Mouse (Mus musculus) lung, adult 2 months (tissue): ENCODE results near the gene Tmem107. TPM values are rescaled to one million over a fixed set of nuclear protein-coding genes. Genes with fewer than 3 reads are reported as not detected.
A peak's percentile ranks its signal among the peaks of the same experiment; 100 is the strongest.

Source experiments
- DNase-seq: peaks from one replicate; pipeline ENCODE4 v3.0.0; 2022
- H3K4me1 ChIP-seq: fragments of 200-500 bp; 2 replicates; pipeline ENCODE4 v1.6.1; 2011; ENCODE audit warnings: low read length; ENCODE audit not compliant: control insufficient read depth, insufficient read depth
- H3K4me3 ChIP-seq: fragments of 200-500 bp; replicated peaks from 2 replicates; pipeline ENCODE3; 2011; ENCODE audit warnings: low read depth, mild to moderate bottlenecking, control low read depth, low read length; ENCODE audit errors: extremely low read depth
- CTCF ChIP-seq: fragments of 200-500 bp; IDR thresholded peaks from 2 replicates; pipeline ENCODE4 v1.5.1; 2011; ENCODE audit warnings: mild to moderate bottlenecking, low read length, control low read depth; ENCODE audit not compliant: insufficient read depth
- POLR2A ChIP-seq: fragments of 200-500 bp; IDR thresholded peaks from 2 replicates; pipeline ENCODE4 v1.6.1; 2011; ENCODE audit warnings: low read depth, mild to moderate bottlenecking, control low read depth, low read length, borderline replicate concordance; ENCODE audit errors: extremely low read depth
- WGBS: fragments of 180-500 bp; shearing (Covaris S2); methylation state at CpG from one replicate; pipeline ENCODE4 v1.1.7; 2018; 5-methylcytosine and 5-hydroxymethylcytosine counted together
- polyA plus RNA-seq: library from polyadenylated mRNA; depleted of rRNA; stranded (reverse); fragments of >200 nt; gene quantifications from 2 replicates; pipeline ENCODE4 v1.2.3, GENCODE M21; 2012

Gene Tmem107
- polyA plus RNA-seq, 1 experiment, result 69.8 TPM

- peaks cover 19% of the 10 kb centered on the region for H3K4me1 ChIP-seq
- peak; percentile 81 for DNase-seq
- under 1% methylated on average over 31 of the region's 31 CpGs for WGBS
Measured at GRCm38 (mm10) chr11:69063413-69064201, 7.0 kb upstream of the Tmem107 start.

GRCm38 (mm10) chr11:69064259-69065133 is 6.1 kb upstream of the Tmem107 start:
- H3K4me3 ChIP-seq, result peak overlapping the region; percentile 90
- WGBS, result 67% methylated on average over 9 of the region's 9 CpGs

More at GRCm38 (mm10) chr11:69063413-69064201, 7.0 kb upstream of the Tmem107 start:
- TF ChIP-seq CTCF (no peak), POLR2A (peak; percentile 40; the same call in 1 of the 2 replicates)
- H3K4me3 ChIP-seq, result peak overlapping the region; percentile 90

GRCm38 (mm10) chr11:69065394-69065925 is 5.1 kb upstream of the Tmem107 start:
- WGBS, result 73% methylated on average over 3 of the region's 3 CpGs
- DNase-seq, result no peak
- peaks cover 19% of the 10 kb centered on the region for H3K4me1 ChIP-seq
- TF ChIP-seq CTCF, result no peak
- no peak for TF ChIP-seq POLR2A
- H3K4me3 ChIP-seq, result no peak overlapping the region

More at GRCm38 (mm10) chr11:69064259-69065133, 6.1 kb upstream of the Tmem107 start:
- H3K4me1 ChIP-seq, result peaks cover 19% of the 10 kb centered on the region
- no peak for DNase-seq
- no peak for TF ChIP-seq CTCF
- TF ChIP-seq POLR2A, result no peak

GRCm38 (mm10) chr11:69066163-69066861 is 4.3 kb upstream of the Tmem107 start:
- TF ChIP-seq CTCF, result no peak
- TF ChIP-seq POLR2A, result no peak
- Histone ChIP-seq H3K4me1 (peaks cover 18% of the 10 kb centered on the region), H3K4me3 (peak overlapping the region; percentile 3)
- DNase-seq, result no peak
- WGBS, result 7% methylated on average over 29 of the region's 29 CpGs

GRCm38 (mm10) chr11:69066956-69067355 is 3.6 kb upstream of the Tmem107 start:
- TF ChIP-seq POLR2A, result no peak
- TF ChIP-seq CTCF, result peak; percentile 81
- WGBS, result 6% methylated on average over 8 of the region's 8 CpGs
- DNase-seq, result peak; percentile 85
- Histone ChIP-seq H3K4me3 (no peak overlapping the region), H3K4me1 (peaks cover 16% of the 10 kb centered on the region)

GRCm38 (mm10) chr11:69067601-69068000 is 3.0 kb upstream of the Tmem107 start:
- WGBS, result 28% methylated on average over 6 of the region's 6 CpGs
- no peak for DNase-seq
- peaks cover 18% of the 10 kb centered on the region for H3K4me1 ChIP-seq
- H3K4me3 ChIP-seq, result no peak overlapping the region
- TF ChIP-seq POLR2A (no peak), CTCF (no peak)

- Histone ChIP-seq H3K4me3 (peak overlapping the region; percentile 99), H3K4me1 (peaks cover 17% of the 10 kb centered on the region)
- no peak for DNase-seq
- no peak for TF ChIP-seq CTCF
- TF ChIP-seq POLR2A, result no peak
- WGBS, result 1% methylated on average over 13 of the region's 13 CpGs
Measured at GRCm38 (mm10) chr11:69070093-69070492, 513 bp upstream of the Tmem107 start.

- DNase-seq, result no peak
- H3K4me3 ChIP-seq, result peak overlapping the region; percentile 99
- H3K4me1 ChIP-seq, result peaks cover 14% of the 10 kb centered on the region
- TF ChIP-seq POLR2A, result no peak
- TF ChIP-seq CTCF, result no peak
- WGBS, result 31% methylated on average over 9 of the region's 9 CpGs
Measured at GRCm38 (mm10) chr11:69071262-69071661, 656 bp downstream of the Tmem107 start.

GRCm38 (mm10) chr11:69072234-69072633 is 1.6 kb downstream of the Tmem107 start:
- DNase-seq, result no peak
- H3K4me3 ChIP-seq, result no peak overlapping the region
- 81% methylated on average over 11 of the region's 11 CpGs for WGBS
- H3K4me1 ChIP-seq, result peaks cover 9% of the 10 kb centered on the region
- TF ChIP-seq CTCF (no peak), POLR2A (no peak)
